In genomic region chr2:57237920-57238613, GRCm38 (mm10) we compare ENCODE assay signal across 8 mouse cellular contexts. TPM values are rescaled to one million over a fixed set of nuclear protein-coding genes. Genes with fewer than 3 reads are reported as not detected.
DNase-seq lines count a peak whose midpoint lies in the region; ATAC-seq lines count a peak whose summit lies in the region.

No protein-coding gene starts in this region.

- H3K36me3 ChIP-seq in forebrain, embryonic 10.5 days (replicated peaks) = no peaks in the 10 kb centered on the region
- no peaks in the 10 kb centered on the region for H3K36me3 ChIP-seq in heart, embryonic 15.5 days
- H3K36me3 ChIP-seq in liver, embryonic 12.5 days = no peaks in the 10 kb centered on the region
- H3K36me3 ChIP-seq in stomach, embryonic 14.5 days (ENCODE audit: control insufficient read depth, insufficient read depth, low read length) = no peaks in the 10 kb centered on the region

- peak overlapping the region; percentile 98 for H3K4me2 ChIP-seq in heart, embryonic 15.5 days
- peak overlapping the region; percentile 94 for H3K4me2 ChIP-seq in liver, embryonic 12.5 days
- peak overlapping the region; percentile 89 for H3K4me2 ChIP-seq in stomach, embryonic 14.5 days (replicated peaks; ENCODE audit: low read depth, low read length)

- DNase-seq in c-Kit-negative CD71-positive TER-119-positive erythroid progenitor cells, embryonic 14.5 days (ENCODE audit: low read depth, low spot score) = peak; percentile 53
- DNase-seq in forebrain, embryonic 10.5 days (ENCODE audit: extremely low spot score, low spot score) = peak; percentile 79
- DNase-seq in kidney, postnatal 14 days = peak; percentile 92
- peak; percentile 85 for DNase-seq in naive thymus-derived CD4-positive, alpha-beta T cell, adult 2 months (ENCODE audit: low read depth)

- H3K27ac ChIP-seq in forebrain, embryonic 10.5 days = peak overlapping the region; percentile 93
- peak overlapping the region; percentile 81 for H3K27ac ChIP-seq in heart, embryonic 15.5 days
- peak overlapping the region; percentile 77 for H3K27ac ChIP-seq in liver, embryonic 12.5 days
- H3K27ac ChIP-seq in stomach, embryonic 14.5 days (ENCODE audit: low read length) = peak overlapping the region; percentile 86

- H3K9ac ChIP-seq in heart, embryonic 15.5 days = peak overlapping the region; percentile 83
- H3K9ac ChIP-seq in liver, embryonic 12.5 days = peak overlapping the region; percentile 83
- peak overlapping the region; percentile 87 for H3K9ac ChIP-seq in stomach, embryonic 14.5 days (replicated peaks; ENCODE audit: low read depth, low read length)

- peaks cover 11% of the 10 kb centered on the region; the same call in 1 of the 2 replicates for H3K27me3 ChIP-seq in forebrain, embryonic 10.5 days (ENCODE audit: poor library complexity, severe bottlenecking)
- H3K27me3 ChIP-seq in heart, embryonic 15.5 days = no peaks in the 10 kb centered on the region
- H3K27me3 ChIP-seq in liver, embryonic 12.5 days (replicated peaks) = no peaks in the 10 kb centered on the region
- H3K27me3 ChIP-seq in stomach, embryonic 14.5 days (ENCODE audit: control insufficient read depth, insufficient read depth, low read length) = no peaks in the 10 kb centered on the region

- peak overlapping the region; percentile 73 for H3K4me3 ChIP-seq in forebrain, embryonic 10.5 days
- peak overlapping the region; percentile 66 for H3K4me3 ChIP-seq in heart, embryonic 15.5 days
- H3K4me3 ChIP-seq in liver, embryonic 12.5 days = peak overlapping the region; percentile 73
- H3K4me3 ChIP-seq in stomach, embryonic 14.5 days (ENCODE audit: low read depth, low read length) = peak overlapping the region; percentile 72

- no peaks in the 10 kb centered on the region for H3K9me3 ChIP-seq in forebrain, embryonic 10.5 days
- no peaks in the 10 kb centered on the region for H3K9me3 ChIP-seq in heart, embryonic 15.5 days (replicated peaks)
- no peaks in the 10 kb centered on the region for H3K9me3 ChIP-seq in liver, embryonic 12.5 days (replicated peaks)
- no peaks in the 10 kb centered on the region for H3K9me3 ChIP-seq in stomach, embryonic 14.5 days (ENCODE audit: control insufficient read depth, low read depth, low read length)

- WGBS in forebrain, embryonic 10.5 days = under 1% methylated on average over 67 of the region's 69 CpGs
- under 1% methylated on average over 66 of the region's 69 CpGs for whole genome bisulfite sequencing in heart, embryonic 15.5 days
- WGBS in liver, embryonic 12.5 days (ENCODE audit: insufficient replicate concordance) = under 1% methylated on average over 66 of the region's 69 CpGs
- under 1% methylated on average over 66 of the region's 69 CpGs for WGBS in stomach, embryonic 14.5 days

- H3K4me1 ChIP-seq in forebrain, embryonic 10.5 days = peaks cover 31% of the 10 kb centered on the region
- H3K4me1 ChIP-seq in heart, embryonic 15.5 days (replicated peaks) = peaks cover 13% of the 10 kb centered on the region
- H3K4me1 ChIP-seq in liver, embryonic 12.5 days = peaks cover 22% of the 10 kb centered on the region
- H3K4me1 ChIP-seq in stomach, embryonic 14.5 days (ENCODE audit: control insufficient read depth, insufficient read depth, low read length) = peaks cover 7% of the 10 kb centered on the region; the same call in 1 of the 2 replicates

- peak; percentile 59 for ATAC-seq in CD4-positive, CD25-positive, alpha-beta regulatory T cell, adult 4 months
- peak; percentile 87 for ATAC-seq in heart, embryonic 15.5 days (replicated peaks; ENCODE audit: insufficient number of reproducible peaks, insufficient read depth, low FRiP score, low read depth)
- ATAC-seq in liver, embryonic 12.5 days = peak; percentile 95
- peak; percentile 91 for ATAC-seq in stomach, embryonic 14.5 days (ENCODE audit: insufficient number of reproducible peaks, insufficient read depth, low FRiP score, low read depth)

RNA-seq across cellular contexts. Expression of gene Gpd2, which starts 0.6 kb away (rescaled TPM):
- polyA plus RNA-seq in CD4-positive, CD25-positive, alpha-beta regulatory T cell, adult 4 months (2017; shearing (Covaris generic)) = 10 to 100 TPM; 17.5 TPM
- polyA plus RNA-seq in forebrain, embryonic 10.5 days (2016; fragmentation: Nextera tagmentation; extraction: Ambion mirVana) = 37.5 and 39.5 TPM in 2 replicates
- polyA plus RNA-seq in heart, embryonic 15.5 days (2015; fragmentation: Nextera tagmentation; extraction: Ambion mirVana) = 10.1 and 12.7 TPM in 2 replicates
- polyA plus RNA-seq in liver, embryonic 12.5 days (2016; fragmentation: Nextera tagmentation; extraction: Ambion mirVana) = 12.9 and 13.2 TPM in 2 replicates
- 27.8 and 30.2 TPM in 2 replicates for polyA plus RNA-seq in stomach, embryonic 14.5 days (2014; fragmentation: Nextera tagmentation; extraction: Ambion mirVana)

Comparison
In these comparisons a context has a peak if more than half of its experiments do, and no peak if none do; other contexts are left out.
1. Peak in every context shown above with its lines: DNase-seq, ATAC-seq, H3K4me3 ChIP-seq and H3K27ac ChIP-seq.